Mouse (Mus musculus) lung, embryonic 16.5 days (tissue): Measurements from ENCODE around the gene Ptpn14. TPM values are rescaled to one million over a fixed set of nuclear protein-coding genes. Genes with fewer than 3 reads are reported as not detected.

Experiments
- ATAC-seq: fragments of 200-750 bp; cut with Nextera tagmentation; 2 replicates; pipeline ENCODE4 v1.8.0; 2017; ENCODE audit warnings: low read depth, mild to moderate bottlenecking, moderate library complexity
- H3K27ac ChIP-seq: fragments of 300-500 bp; sonication (generic); 2 replicates; pipeline ENCODE4 v1.5.1; 2014; ENCODE audit warnings: mild to moderate bottlenecking, control low read depth, low read length
- H3K27me3 ChIP-seq: fragments of 300-500 bp; sonication (generic); 2 replicates; pipeline ENCODE4 v1.6.1; 2014; ENCODE audit warnings: low read depth, low read length, mixed read lengths; ENCODE audit not compliant: control insufficient read depth, insufficient read depth
- H3K36me3 ChIP-seq: fragments of 300-500 bp; sonication (generic); 2 replicates; pipeline ENCODE4 v1.6.1; 2014; ENCODE audit warnings: low read length; ENCODE audit not compliant: control insufficient read depth, insufficient read depth
- H3K4me1 ChIP-seq: fragments of 300-500 bp; sonication (generic); replicated peaks from 2 replicates; pipeline ENCODE4 v1.6.1; 2014; ENCODE audit warnings: low read length, mixed read lengths; ENCODE audit not compliant: control insufficient read depth, insufficient read depth
- H3K4me2 ChIP-seq: fragments of 300-500 bp; sonication (generic); 2 replicates; pipeline ENCODE4 v1.6.1; 2014; ENCODE audit warnings: low read depth, low read length, control low read depth
- H3K4me3 ChIP-seq: fragments of 300-500 bp; sonication (generic); 2 replicates; pipeline ENCODE4 v1.5.1; 2014; ENCODE audit warnings: mild to moderate bottlenecking, low read length, control low read depth
- H3K9ac ChIP-seq: fragments of 300-500 bp; sonication (generic); 2 replicates; pipeline ENCODE4 v1.6.1; 2014; ENCODE audit warnings: low read length, control low read depth
- H3K9me3 ChIP-seq: fragments of 300-500 bp; sonication (generic); 2 replicates; pipeline ENCODE4 v1.6.1; 2016; ENCODE audit warnings: low read length; ENCODE audit not compliant: control insufficient read depth
- WGBS: fragments of 180-500 bp; shearing (Covaris S2); extraction: QIAGEN DNeasy Blood & Tissue Kit; methylation state at CpG from one replicate; pipeline ENCODE4 v1.1.7; 2014; 5-methylcytosine and 5-hydroxymethylcytosine counted together
- polyA plus RNA-seq: library from polyadenylated mRNA; unstranded; fragments of >200 nt; fragmentation: Nextera tagmentation; extraction: Ambion mirVana; gene quantifications from 2 replicates; pipeline ENCODE4 v1.2.1, GENCODE M21; 2015

Gene Ptpn14
- polyA plus RNA-seq, 1 experiment from 2014 or later: 7.9 TPM

DNA sequence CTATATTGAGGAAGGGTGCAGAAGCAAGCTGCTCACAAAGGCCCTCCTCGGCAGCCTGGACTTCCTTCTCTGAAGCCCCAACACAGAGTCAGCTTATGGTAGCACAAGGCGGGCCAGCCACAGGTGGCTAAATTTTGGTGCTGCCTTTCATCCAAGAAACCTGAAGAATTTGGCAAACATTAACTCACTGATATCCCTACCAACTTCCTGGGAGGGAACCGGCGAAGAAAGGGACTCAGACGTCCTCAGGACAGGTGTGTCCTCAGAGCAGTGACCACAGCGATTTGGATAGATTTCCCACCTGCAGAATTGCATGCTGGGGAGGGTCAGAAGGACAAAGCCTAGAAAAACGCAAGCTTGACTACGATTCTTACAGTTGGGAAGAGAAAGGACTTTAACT lies 4.1 kb downstream of the Ptpn14 start:
- Histone ChIP-seq H3K9me3 (no peaks in the 10 kb centered on the region), H3K27me3 (no peaks in the 10 kb centered on the region), H3K36me3 (no peaks in the 10 kb centered on the region), H3K27ac (0 out of 2 replicates have a peak overlapping the region, but pooled peaks have one; percentile 19), H3K4me1 (peaks cover 24% of the 10 kb centered on the region), H3K9ac (no peak overlapping the region), H3K4me2 (no peak overlapping the region), H3K4me3 (no peak overlapping the region)
- no peak for ATAC-seq
- WGBS: 44% methylated on average over 8 of the region's 8 CpGs

DNA sequence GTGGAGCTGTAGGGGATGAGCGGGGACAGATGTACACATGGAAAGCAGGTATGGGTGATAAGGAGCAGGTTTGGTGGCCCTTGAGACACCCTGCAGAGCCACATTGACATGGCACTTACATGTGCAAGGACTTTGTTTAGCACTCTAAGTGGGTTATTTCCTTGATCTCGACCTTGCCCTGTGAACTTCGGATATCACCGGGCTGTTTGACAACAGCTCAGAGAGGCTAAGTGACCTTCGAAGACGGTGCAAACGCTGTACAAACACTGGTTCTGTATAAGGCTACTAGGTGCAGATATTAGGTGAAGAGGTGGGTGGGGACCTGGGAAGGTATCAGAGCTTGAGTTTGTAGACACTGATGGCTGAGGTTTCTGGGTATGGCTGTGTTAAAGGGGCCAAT lies 12.0 kb downstream of the Ptpn14 start:
- H3K9me3 ChIP-seq: no peaks in the 10 kb centered on the region
- WGBS: 51% methylated on average over 7 of the region's 7 CpGs
- H3K4me3 ChIP-seq: no peak overlapping the region
- no peak overlapping the region for H3K4me2 ChIP-seq
- no peak for ATAC-seq
- H3K27ac ChIP-seq: no peak overlapping the region
- no peaks in the 10 kb centered on the region for H3K4me1 ChIP-seq
- H3K9ac ChIP-seq: no peak overlapping the region
- no peaks in the 10 kb centered on the region for H3K27me3 ChIP-seq
- H3K36me3 ChIP-seq: no peaks in the 10 kb centered on the region

DNA sequence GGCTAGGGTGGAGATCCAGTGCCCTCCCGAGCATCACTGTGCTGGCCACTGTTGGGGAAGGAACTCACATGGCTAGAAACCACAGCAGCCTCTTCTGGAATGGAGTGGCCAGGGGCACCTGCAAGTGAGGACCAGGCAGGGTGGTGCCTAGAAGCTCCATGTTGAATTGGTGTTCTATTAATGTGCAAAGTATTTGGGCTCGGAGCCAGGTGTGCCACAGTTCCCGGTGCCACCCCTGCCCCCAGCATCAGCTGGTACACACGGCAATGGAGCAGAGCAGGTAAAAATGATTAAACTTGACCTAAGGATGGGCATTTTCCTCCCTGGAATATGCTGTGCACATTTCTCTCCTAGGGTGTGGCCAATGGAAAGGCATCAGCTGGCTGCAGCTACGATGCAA lies 14.0 kb downstream of the Ptpn14 start:
- H3K4me1 ChIP-seq: no peaks in the 10 kb centered on the region
- no peak overlapping the region for H3K4me2 ChIP-seq
- no peaks in the 10 kb centered on the region for H3K36me3 ChIP-seq
- H3K4me3 ChIP-seq: no peak overlapping the region
- 85% methylated on average over 5 of the region's 5 CpGs for WGBS
- H3K9me3 ChIP-seq: no peaks in the 10 kb centered on the region
- H3K9ac ChIP-seq: no peak overlapping the region
- ATAC-seq: no peak
- H3K27me3 ChIP-seq: no peaks in the 10 kb centered on the region
- no peak overlapping the region for H3K27ac ChIP-seq

DNA sequence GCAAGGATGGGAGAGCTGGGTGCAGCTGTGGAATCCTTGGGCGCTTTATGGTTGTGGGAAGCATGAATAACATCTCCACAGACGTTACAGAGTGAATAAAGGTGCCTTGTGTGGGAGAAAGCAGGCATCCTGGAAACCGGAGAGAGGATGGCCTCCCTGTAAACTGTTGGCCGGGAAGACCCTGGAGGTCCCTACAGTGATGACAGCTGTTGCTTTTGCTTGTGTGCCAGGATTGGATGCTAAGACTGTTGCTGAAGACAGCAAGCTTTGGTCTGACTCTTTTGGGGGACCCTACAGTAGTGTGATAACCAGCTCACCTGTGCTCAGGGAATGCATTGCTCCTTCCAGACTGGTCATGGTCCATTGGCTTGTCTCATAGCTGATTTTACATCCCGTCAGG lies 15.1 kb downstream of the Ptpn14 start:
- no peaks in the 10 kb centered on the region for H3K9me3 ChIP-seq
- H3K9ac ChIP-seq: no peak overlapping the region
- H3K36me3 ChIP-seq: no peaks in the 10 kb centered on the region
- H3K27ac ChIP-seq: no peak overlapping the region
- 94% methylated on average over 5 of the region's 5 CpGs for WGBS
- ATAC-seq: no peak
- no peak overlapping the region for H3K4me3 ChIP-seq
- no peaks in the 10 kb centered on the region for H3K27me3 ChIP-seq
- H3K4me2 ChIP-seq: no peak overlapping the region
- no peaks in the 10 kb centered on the region for H3K4me1 ChIP-seq

DNA sequence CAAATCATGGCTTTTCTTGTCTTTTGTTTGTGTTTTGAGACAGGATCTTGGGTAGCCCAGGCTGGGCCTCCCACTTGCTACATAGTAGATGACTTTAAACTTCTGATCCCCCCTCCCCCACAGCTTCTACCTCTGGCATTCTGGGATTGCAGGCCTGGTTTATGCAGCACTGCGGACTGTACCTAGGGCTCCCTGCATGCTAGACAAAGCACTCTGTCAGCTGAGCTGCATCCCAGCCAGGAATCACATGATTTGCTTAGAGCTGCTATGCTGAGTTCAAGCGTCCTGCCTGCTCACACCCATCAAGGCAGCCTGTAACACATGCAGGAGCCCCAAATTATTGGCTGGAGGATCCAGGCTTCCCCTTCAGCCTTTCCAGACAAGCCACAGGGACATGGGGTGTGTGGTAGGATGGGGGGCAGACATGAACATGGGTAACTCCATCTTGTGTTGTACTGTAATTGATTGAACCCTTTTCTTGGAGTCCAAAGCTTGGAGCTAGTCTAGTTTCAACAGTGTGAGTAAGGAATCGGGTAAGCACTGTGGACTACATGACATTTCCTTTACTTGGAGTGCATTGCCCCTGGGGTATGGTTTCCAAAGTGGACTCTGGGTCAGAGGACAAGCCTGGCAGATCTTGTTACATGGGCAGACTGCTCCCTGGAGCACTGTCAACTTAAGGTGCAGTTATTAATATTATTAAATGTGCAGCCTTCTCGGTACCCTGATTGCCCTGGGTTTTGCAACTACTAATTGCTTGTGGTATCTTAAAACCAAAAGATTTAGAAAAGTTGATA lies 17.0 kb downstream of the Ptpn14 start:
- Histone ChIP-seq H3K4me1 (peaks cover 5% of the 10 kb centered on the region; the same call in 1 of the 2 replicates), H3K4me3 (no peak overlapping the region), H3K4me2 (no peak overlapping the region), H3K27ac (no peak overlapping the region), H3K27me3 (no peaks in the 10 kb centered on the region), H3K9ac (no peak overlapping the region), H3K9me3 (no peaks in the 10 kb centered on the region), H3K36me3 (no peaks in the 10 kb centered on the region)
- 69% methylated on average over 4 of the region's 4 CpGs for WGBS
- no peak for ATAC-seq

DNA sequence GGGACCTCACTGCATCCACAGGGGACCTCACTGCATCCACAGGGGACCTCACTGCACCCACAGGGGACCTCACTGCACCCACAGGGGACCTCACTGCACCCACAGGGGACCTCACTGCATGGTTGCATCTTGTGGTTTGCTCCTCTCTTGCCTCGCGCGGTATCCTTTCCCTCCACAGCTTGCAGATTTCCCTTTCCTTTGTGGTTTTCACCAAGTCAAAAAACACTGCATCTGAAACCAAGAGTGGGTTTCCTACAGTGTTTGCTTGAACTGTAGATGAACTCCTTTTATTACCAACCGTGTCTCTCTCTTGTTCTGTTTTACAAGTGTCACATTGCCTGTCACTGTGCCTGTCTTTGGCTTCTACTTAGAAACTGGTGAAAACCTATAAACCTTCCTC lies 18.5 kb downstream of the Ptpn14 start:
- 80% methylated on average over 4 of the region's 4 CpGs for WGBS
- Histone ChIP-seq H3K4me2 (no peak overlapping the region), H3K27me3 (no peaks in the 10 kb centered on the region), H3K36me3 (no peaks in the 10 kb centered on the region), H3K27ac (no peak overlapping the region), H3K9ac (no peak overlapping the region), H3K4me1 (peaks cover 6% of the 10 kb centered on the region; the same call in 1 of the 2 replicates), H3K9me3 (no peaks in the 10 kb centered on the region), H3K4me3 (no peak overlapping the region)
- no peak for ATAC-seq

DNA sequence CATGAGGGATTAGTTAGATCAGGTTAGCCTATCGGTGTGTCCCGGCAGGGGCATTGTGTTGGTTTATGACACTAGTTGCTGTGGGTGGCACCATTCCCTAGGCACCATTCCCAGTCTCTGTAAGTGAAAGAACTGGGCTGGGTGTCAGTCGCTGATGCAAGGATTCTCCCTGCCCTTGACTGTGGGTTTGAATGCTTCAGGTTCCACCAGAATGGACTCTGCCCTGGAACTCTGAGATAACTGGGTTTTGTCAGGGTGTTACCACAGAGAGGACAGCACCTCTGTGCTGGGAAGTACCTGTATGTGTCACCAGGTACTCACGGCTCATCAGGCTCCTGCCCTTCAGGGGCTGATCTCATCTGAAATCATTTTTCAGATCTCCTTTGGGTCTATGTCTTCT lies 21.7 kb downstream of the Ptpn14 start:
- ATAC-seq: no peak
- no peak overlapping the region for H3K4me2 ChIP-seq
- H3K27ac ChIP-seq: no peak overlapping the region
- no peaks in the 10 kb centered on the region for H3K27me3 ChIP-seq
- no peak overlapping the region for H3K9ac ChIP-seq
- WGBS: 92% methylated on average over 4 of the region's 4 CpGs
- H3K4me3 ChIP-seq: no peak overlapping the region
- H3K36me3 ChIP-seq: no peaks in the 10 kb centered on the region
- no peaks in the 10 kb centered on the region for H3K9me3 ChIP-seq
- peaks cover 6% of the 10 kb centered on the region; the same call in 1 of the 2 replicates for H3K4me1 ChIP-seq

DNA sequence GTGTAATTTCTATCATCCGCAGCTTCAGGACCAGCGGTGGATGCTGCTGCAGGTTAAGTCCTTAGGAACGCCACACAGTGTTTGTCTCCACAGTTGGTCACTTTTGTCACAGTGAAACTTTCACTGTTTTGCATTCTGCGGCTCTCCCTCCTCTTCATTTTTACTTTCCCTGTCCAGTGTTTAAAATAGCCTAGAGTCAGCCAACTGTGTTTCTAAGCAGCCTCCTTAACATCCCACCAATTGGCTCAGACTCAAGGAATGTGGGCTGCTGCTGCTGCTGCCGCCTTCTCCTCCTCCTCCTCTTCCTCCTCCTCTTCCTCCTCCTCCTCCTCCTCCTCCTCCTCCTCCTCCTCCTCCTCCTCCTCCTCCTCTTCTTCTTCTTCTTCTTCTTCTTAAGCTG lies 22.2 kb downstream of the Ptpn14 start:
- Histone ChIP-seq H3K9me3 (no peaks in the 10 kb centered on the region), H3K27me3 (no peaks in the 10 kb centered on the region), H3K4me2 (no peak overlapping the region), H3K9ac (no peak overlapping the region), H3K36me3 (no peaks in the 10 kb centered on the region), H3K4me1 (peaks cover 6% of the 10 kb centered on the region; the same call in 1 of the 2 replicates), H3K4me3 (no peak overlapping the region), H3K27ac (no peak overlapping the region)
- WGBS: 58% methylated on average over 5 of the region's 5 CpGs
- peak; percentile 49; the same call in 1 of the 2 replicates for ATAC-seq

DNA sequence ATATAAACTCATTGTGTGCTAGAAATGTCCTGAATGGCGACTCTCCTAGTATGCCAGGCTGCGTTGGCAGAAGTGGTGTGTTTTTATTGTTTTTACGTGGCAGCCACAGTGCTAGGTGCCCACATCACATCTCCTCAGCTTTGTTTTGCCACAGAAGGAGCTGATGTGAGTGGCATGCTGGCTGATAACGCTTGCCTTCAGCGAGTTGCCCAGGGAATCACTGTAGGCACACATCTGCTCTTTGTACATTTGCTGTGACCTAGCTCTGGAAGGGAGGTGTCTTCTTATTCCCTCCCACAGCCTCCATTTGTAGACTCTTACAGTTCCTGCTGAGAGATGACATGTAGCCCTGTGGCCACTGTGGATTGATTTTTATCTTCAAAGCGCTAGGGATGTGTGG lies 24.2 kb downstream of the Ptpn14 start:
- peaks cover 14% of the 10 kb centered on the region; the same call in 1 of the 2 replicates for H3K4me1 ChIP-seq
- WGBS: 71% methylated on average over 6 of the region's 6 CpGs
- H3K4me2 ChIP-seq: no peak overlapping the region
- H3K9ac ChIP-seq: no peak overlapping the region
- no peaks in the 10 kb centered on the region for H3K36me3 ChIP-seq
- H3K9me3 ChIP-seq: no peaks in the 10 kb centered on the region
- no peaks in the 10 kb centered on the region for H3K27me3 ChIP-seq
- H3K27ac ChIP-seq: no peak overlapping the region
- no peak overlapping the region for H3K4me3 ChIP-seq
- no peak for ATAC-seq
